Mouse (Mus musculus) ovary, postnatal 36 days (tissue): ENCODE results near the gene Serpinh1.

Experiments
- DNase-seq: peaks from one replicate; pipeline ENCODE4 v3.0.0; 2022; ENCODE audit warnings: low spot score, mixed read lengths

Gene Serpinh1

DNA sequence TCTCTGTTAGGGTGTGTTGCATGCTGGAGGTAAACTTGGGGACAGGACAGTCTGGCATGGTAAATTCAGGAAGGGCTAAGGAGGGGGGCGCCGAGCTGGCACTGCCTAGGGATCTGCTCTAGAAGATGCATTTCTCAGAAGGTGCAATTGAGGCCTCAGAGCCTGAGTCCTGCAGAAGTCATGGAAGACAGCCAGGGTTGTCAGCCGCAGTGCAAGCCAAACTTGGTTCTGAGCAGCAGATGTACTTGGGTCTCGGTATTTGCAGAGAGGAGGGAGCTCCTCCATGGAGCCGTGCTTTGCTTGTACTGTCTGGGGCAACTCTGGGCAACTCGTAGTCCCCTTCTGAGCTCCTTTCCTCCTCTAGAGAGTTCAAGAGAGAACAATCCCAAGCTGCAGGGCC is 26.9 kb downstream of the Serpinh1 start:
- DNase-seq = no peak

DNA sequence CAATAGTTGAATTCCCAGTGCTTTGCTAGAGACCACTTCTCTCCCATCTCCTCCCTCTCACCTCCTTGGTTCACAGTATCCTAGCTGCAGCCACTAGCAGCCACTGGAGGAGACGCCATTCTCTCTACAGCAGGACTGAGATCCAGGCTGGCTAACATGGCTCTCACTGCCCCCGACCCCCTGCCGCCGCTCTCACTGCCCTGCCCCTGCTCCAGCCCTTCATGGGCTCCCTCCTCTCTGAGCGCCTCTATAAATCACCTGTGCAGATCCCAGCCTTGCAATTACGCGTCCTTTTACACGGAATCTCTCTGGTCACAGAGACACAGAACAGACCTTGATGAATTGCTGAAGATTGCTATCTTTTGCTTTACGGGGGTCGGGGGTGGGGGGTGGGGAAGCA is 28.2 kb downstream of the Serpinh1 start:
- DNase-seq = no peak

- no peak for DNase-seq
Observed at GRCm38 (mm10) chr7:99323321-99323700, 29.7 kb downstream of the Serpinh1 start.

GRCm38 (mm10) chr7:99322691-99323320 is 30.2 kb downstream of the Serpinh1 start:
- no peak for DNase-seq

- no peak for DNase-seq
Observed at GRCm38 (mm10) chr7:99320524-99320923, 32.5 kb downstream of the Serpinh1 start.

GRCm38 (mm10) chr7:99317475-99317874 is 35.6 kb downstream of the Serpinh1 start:
- DNase-seq = no peak

GRCm38 (mm10) chr7:99316207-99316606 is 36.8 kb downstream of the Serpinh1 start:
- no peak for DNase-seq

GRCm38 (mm10) chr7:99314565-99314964 is 38.5 kb downstream of the Serpinh1 start:
- DNase-seq = no peak

DNA sequence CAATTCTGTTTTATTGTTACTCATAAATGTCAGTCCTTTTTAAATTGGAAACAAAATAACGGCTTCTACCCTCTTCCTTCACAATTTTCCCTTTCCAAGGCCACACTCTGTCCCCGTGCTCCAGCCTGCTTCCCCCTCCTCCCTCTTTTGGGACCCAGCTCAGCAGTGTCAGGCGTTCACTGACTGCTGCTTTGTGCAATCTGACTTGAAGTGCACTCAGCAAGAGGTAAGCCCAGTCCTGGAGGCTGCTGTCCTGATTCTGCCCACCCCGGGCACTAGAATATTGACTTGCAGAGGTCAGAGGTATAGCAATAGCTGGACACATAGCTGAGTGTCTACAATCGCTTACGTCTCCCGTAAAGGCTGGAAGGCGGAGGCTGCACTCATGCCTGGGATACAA is 39.8 kb downstream of the Serpinh1 start:
- no peak for DNase-seq

DNA sequence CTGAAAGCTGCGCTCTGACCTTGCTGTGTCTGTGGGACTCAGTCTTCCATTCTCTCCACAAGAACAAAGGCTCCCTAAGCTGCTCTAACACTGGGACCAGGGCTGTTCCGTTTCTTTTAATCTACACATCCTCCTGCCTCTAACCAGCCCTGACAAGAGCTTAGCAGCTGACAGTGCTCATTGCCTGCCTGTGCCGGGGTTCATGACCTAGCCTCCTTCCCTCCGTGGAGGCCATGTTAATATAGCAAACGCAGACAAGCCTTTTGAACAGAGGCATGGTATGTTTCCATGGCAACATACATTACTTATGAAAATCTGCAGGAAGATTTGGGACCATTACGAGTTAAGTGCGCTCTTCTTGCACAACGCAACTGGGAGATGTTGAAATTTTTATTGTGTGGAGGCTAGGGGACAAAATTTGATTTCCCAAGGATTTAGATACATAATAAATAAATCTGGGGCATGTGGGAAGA is 40.3 kb downstream of the Serpinh1 start:
- DNase-seq = no peak

DNA sequence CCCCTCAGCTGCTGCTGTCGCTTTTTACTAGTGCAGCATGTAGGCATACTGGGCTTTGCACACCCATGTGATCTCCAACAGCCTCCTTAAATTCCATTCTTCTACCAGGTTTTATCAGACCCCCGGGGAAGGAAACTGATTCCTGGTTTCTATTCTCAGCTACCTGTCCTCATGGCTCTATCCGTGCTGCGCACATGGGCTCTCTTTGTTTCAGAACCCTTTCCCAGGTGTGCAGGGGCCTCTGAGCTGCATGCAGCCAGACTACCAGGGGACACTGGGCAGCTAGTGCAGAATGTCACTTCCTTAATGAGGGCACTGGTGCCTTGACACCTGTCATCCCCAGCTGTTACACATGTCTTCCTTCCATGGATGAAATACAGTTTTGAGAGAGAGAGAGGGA is 41.0 kb downstream of the Serpinh1 start:
- no peak for DNase-seq

- no peak for DNase-seq
Observed at GRCm38 (mm10) chr7:99311433-99311832, 41.6 kb downstream of the Serpinh1 start.

- no peak for DNase-seq
Observed at GRCm38 (mm10) chr7:99306640-99307039, 46.4 kb downstream of the Serpinh1 start.

GRCm38 (mm10) chr7:99305688-99306087 is 47.4 kb downstream of the Serpinh1 start:
- no peak for DNase-seq

- DNase-seq = peak; percentile 74
Observed at GRCm38 (mm10) chr7:99304949-99305372, 48.1 kb downstream of the Serpinh1 start.

- DNase-seq = no peak
Observed at GRCm38 (mm10) chr7:99304029-99304428, 49.0 kb downstream of the Serpinh1 start.

DNA sequence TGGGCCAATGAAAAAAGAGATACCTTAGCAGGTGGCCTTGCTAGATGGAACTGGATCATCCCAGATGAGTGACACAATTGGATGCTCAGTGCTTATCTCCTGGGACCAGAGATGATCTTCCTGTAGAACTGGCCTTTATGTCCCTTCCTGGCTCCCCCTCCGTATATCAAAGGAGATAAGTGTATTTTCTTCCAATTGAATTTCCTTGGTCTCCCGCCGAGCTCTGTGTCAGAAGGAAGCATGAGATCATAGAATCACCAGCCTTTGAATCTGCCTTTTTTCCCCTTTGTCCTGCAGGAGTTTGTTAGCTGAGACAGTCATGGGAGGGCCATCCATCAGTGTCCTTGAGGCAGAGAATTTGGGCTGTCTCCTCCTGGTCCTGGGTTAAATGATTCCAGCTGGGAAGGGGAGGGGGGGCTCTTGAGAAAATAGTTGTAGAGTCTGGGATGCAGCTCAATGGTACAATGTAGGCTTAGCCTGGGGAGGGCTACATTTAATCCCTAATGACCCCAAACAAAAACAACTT is 52.3 kb downstream of the Serpinh1 start:
- no peak for DNase-seq
